Mouse (Mus musculus): ENCODE measurements around the gene Arsa. TPM values are rescaled to one million over a fixed set of nuclear protein-coding genes. Genes with fewer than 3 reads are reported as not detected.

Arsa gene
- not detected in 2 replicates for polyA plus RNA-seq (2012; ENCODE audit: insufficient read depth, insufficient read length, low replicate concordance, missing spikeins)

- no peak within 1 kb of the TSS for H3K27ac ChIP-seq (ENCODE audit: insufficient read depth, low read depth, low read length)
- peaks cover 29% of the 10 kb centered on the region for H3K4me1 ChIP-seq (ENCODE audit: control insufficient read depth, insufficient read depth, low read length)
- TF ChIP-seq POLR2A (IDR thresholded peaks at IDR 0.05; ENCODE audit: insufficient read depth, low read depth, low read length) (no peak), CTCF (IDR thresholded peaks at IDR 0.05; ENCODE audit: insufficient read depth, low read depth, low read length) (no peak)
- 48% methylated on average over 9 of the region's 9 CpGs for WGBS
- peak within 1 kb of the TSS; percentile 51 for H3K4me3 ChIP-seq (ENCODE audit: insufficient read depth, low read depth, low read length)
Observed at GRCm38 (mm10) chr15:89477091-89477491, at the start of gene Arsa. Arsa (minus strand) TSS chr15:89477425.

- 91% methylated on average over 19 of the region's 19 CpGs for whole genome bisulfite sequencing
- Histone ChIP-seq H3K4me1 (ENCODE audit: control insufficient read depth, insufficient read depth, low read length) (peaks cover 21% of the 10 kb centered on the region), H3K27ac (ENCODE audit: insufficient read depth, low read depth, low read length) (no peak overlapping the region), H3K4me3 (ENCODE audit: insufficient read depth, low read depth, low read length) (no peak overlapping the region)
- no peak for TF ChIP-seq POLR2A (IDR thresholded peaks at IDR 0.05; ENCODE audit: insufficient read depth, low read depth, low read length)
- no peak for TF ChIP-seq CTCF (IDR thresholded peaks at IDR 0.05; ENCODE audit: insufficient read depth, low read depth, low read length)
Observed at GRCm38 (mm10) chr15:89526776-89527325, 49.6 kb upstream of the Arsa start.

DNA sequence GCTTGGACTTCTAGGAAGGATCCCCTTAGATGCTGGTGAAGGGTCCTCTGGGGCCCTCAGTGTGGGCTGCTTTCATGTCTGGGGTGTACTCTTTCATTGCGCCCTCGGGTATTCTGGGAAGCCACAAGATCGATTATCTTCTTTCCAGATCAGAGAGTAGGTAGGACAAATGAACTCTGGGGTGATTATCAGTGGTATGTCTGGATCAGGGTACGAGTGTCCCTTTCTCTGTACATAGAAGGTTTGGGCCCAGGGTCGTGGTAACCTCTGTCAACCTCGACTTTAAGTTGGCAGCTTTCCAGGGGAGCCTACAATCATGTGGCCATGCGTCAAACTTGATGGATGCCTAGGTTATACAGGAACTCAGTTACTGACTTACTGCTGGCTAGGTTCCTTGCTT lies 48.7 kb upstream of the Arsa start:
- no peak for TF ChIP-seq POLR2A (IDR thresholded peaks at IDR 0.05; ENCODE audit: insufficient read depth, low read depth, low read length)
- no peak for TF ChIP-seq CTCF (IDR thresholded peaks at IDR 0.05; ENCODE audit: insufficient read depth, low read depth, low read length)
- no peak overlapping the region for H3K27ac ChIP-seq (ENCODE audit: insufficient read depth, low read depth, low read length)
- peaks cover 19% of the 10 kb centered on the region for H3K4me1 ChIP-seq (ENCODE audit: control insufficient read depth, insufficient read depth, low read length)
- 87% methylated on average over 7 of the region's 7 CpGs for WGBS
- no peak overlapping the region for H3K4me3 ChIP-seq (ENCODE audit: insufficient read depth, low read depth, low read length)

GRCm38 (mm10) chr15:89525464-89525863 lies 48.2 kb upstream of the Arsa start:
- Histone ChIP-seq H3K27ac (ENCODE audit: insufficient read depth, low read depth, low read length) (no peak overlapping the region), H3K4me1 (ENCODE audit: control insufficient read depth, insufficient read depth, low read length) (peaks cover 19% of the 10 kb centered on the region), H3K4me3 (ENCODE audit: insufficient read depth, low read depth, low read length) (no peak overlapping the region)
- TF ChIP-seq CTCF (IDR thresholded peaks at IDR 0.05; ENCODE audit: insufficient read depth, low read depth, low read length) (no peak), POLR2A (IDR thresholded peaks at IDR 0.05; ENCODE audit: insufficient read depth, low read depth, low read length) (no peak)
- 95% methylated on average over 8 of the region's 8 CpGs for WGBS

DNA sequence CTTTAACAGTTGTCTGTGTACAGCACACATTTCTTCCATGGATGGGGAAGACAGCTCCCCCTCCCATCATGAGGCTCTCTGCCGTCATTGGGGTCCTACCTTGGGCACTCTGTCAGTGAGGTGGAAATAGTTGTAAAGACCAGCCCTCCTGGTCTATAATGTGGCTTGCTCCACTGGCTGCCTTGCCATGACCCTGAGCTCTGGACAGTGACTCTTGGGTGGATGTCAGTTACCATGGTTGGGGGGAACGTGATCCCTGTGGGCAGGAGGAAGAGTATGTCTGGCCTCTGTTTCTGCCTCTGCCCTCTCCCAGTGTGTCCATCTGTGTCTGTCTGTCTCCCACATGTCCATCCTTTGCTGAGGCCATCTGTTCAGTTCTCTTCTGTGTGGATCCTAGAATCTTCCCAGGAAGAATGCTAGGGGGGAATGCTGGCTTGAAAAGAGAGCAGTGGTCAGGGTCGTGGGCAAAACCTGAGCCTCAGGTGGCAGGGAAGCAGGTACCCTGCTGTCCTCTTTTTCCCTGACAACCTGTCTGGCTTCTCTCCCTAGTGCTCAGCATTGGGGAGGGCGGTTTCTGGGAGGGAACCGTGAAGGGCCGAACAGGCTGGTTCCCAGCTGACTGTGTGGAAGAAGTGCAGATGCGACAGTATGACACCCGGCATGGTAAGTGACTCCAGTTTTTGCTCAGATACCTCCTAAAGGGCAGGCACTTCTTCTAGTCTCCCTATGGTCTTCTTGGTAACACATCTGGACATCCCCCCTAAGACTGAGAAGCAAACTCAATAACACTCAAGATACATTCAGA lies 47.6 kb upstream of the Arsa start:
- TF ChIP-seq CTCF (IDR thresholded peaks at IDR 0.05; ENCODE audit: insufficient read depth, low read depth, low read length) (no peak), POLR2A (IDR thresholded peaks at IDR 0.05; ENCODE audit: insufficient read depth, low read depth, low read length) (no peak)
- peaks cover 17% of the 10 kb centered on the region for H3K4me1 ChIP-seq (ENCODE audit: control insufficient read depth, insufficient read depth, low read length)
- H3K27ac ChIP-seq (ENCODE audit: insufficient read depth, low read depth, low read length), result no peak overlapping the region
- H3K4me3 ChIP-seq (ENCODE audit: insufficient read depth, low read depth, low read length), result peak overlapping the region; percentile 53; the same call in 1 of the 2 replicates
- WGBS, result 78% methylated on average over 8 of the region's 8 CpGs

DNA sequence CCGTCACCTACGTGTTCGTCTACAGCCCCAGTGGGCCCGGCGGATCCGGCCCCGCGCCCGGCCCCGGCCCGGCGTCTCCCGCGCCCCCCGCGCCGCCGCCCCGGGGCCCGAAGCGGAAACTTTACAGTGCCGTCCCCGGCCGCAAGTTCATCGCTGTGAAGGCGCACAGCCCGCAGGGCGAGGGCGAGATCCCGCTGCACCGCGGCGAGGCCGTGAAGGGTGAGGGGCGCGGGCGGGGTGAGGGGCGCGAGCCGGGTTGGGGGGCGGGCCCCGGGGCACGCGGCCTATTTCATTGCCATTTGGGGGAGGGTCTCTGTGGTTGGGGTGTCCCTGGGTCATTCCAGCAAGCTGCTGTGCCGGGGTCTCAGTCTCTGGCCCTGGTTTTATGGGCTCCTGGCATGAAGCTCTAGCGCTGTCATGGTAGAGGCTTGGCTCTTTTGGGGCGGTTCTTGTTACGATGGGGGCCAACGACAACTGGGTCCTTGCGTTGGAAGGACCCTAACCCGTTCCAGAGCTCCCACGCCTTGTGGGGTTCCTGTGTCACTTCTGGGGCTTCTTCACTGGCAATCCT lies 46.9 kb upstream of the Arsa start:
- H3K27ac ChIP-seq (ENCODE audit: insufficient read depth, low read depth, low read length), result no peak overlapping the region
- H3K4me3 ChIP-seq (ENCODE audit: insufficient read depth, low read depth, low read length), result peak overlapping the region; percentile 53
- H3K4me1 ChIP-seq (ENCODE audit: control insufficient read depth, insufficient read depth, low read length), result peaks cover 17% of the 10 kb centered on the region
- 13% methylated on average over 51 of the region's 52 CpGs for WGBS
- no peak for TF ChIP-seq POLR2A (IDR thresholded peaks at IDR 0.05; ENCODE audit: insufficient read depth, low read depth, low read length)
- TF ChIP-seq CTCF (IDR thresholded peaks at IDR 0.05; ENCODE audit: insufficient read depth, low read depth, low read length), result no peak

DNA sequence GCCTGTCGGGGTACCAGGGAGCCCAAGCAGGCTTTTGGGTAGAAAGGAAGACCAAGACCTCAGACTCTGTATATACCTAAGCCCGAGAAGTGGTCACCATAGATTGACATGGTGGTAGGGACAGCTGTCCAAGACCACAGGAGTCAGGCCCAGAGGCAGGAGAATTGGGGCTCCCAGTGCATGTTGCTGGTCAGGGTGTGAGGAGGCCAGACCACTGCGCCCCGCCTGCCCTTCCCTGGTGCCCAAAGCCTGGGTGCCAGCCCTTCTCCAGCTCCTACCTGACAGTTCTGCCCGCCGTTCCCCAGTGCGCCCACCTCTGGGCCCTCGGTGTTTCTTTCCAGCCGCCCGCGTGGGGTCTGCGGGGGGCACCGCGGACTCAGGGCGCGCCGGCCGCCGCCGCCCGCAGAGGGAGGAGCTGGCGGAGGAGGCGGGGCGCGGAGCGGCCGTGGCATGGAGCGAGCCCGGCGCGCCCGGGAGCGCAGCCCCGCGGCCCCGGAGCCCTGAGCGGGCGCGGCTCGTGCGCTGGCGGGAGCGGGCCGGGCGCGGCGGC lies 46.1 kb upstream of the Arsa start:
- no peak overlapping the region for H3K27ac ChIP-seq (ENCODE audit: insufficient read depth, low read depth, low read length)
- peak overlapping the region; percentile 61 for H3K4me3 ChIP-seq (ENCODE audit: insufficient read depth, low read depth, low read length)
- H3K4me1 ChIP-seq (ENCODE audit: control insufficient read depth, insufficient read depth, low read length), result peaks cover 17% of the 10 kb centered on the region
- TF ChIP-seq CTCF (IDR thresholded peaks at IDR 0.05; ENCODE audit: insufficient read depth, low read depth, low read length) (no peak), POLR2A (IDR thresholded peaks at IDR 0.05; ENCODE audit: insufficient read depth, low read depth, low read length) (no peak)
- WGBS, result 31% methylated on average over 46 of the region's 47 CpGs

GRCm38 (mm10) chr15:89522566-89523282 lies 45.5 kb upstream of the Arsa start:
- TF ChIP-seq POLR2A (IDR thresholded peaks at IDR 0.05; ENCODE audit: insufficient read depth, low read depth, low read length) (no peak), CTCF (IDR thresholded peaks at IDR 0.05; ENCODE audit: insufficient read depth, low read depth, low read length) (no peak)
- no peak overlapping the region for H3K27ac ChIP-seq (ENCODE audit: insufficient read depth, low read depth, low read length)
- WGBS, result 90% methylated on average over 10 of the region's 10 CpGs

More at GRCm38 (mm10) chr15:89522566-89523282, 45.5 kb upstream of the Arsa start:
- 0 out of 2 replicates have a peak overlapping the region, but pooled peaks have one; percentile 61 for H3K4me3 ChIP-seq (ENCODE audit: insufficient read depth, low read depth, low read length)
- peaks cover 16% of the 10 kb centered on the region for H3K4me1 ChIP-seq (ENCODE audit: control insufficient read depth, insufficient read depth, low read length)

Data from olfactory bulb, adult 2 months (tissue).